Mouse (Mus musculus) liver, embryonic 15.5 days (tissue): ENCODE data around the gene Gm10945. TPM values are rescaled to one million over a fixed set of nuclear protein-coding genes. Genes with fewer than 3 reads are reported as not detected.

Experiments
- polyA plus RNA-seq: library from polyadenylated mRNA; unstranded; fragments of >200 nt; fragmentation: Nextera tagmentation; extraction: Ambion mirVana; gene quantifications from 2 replicates; pipeline ENCODE4 v1.2.1, GENCODE M21; 2015

The Gm10945 gene
- polyA plus RNA-seq, 1 experiment from 2014 or later, result not detected

Other genes starting within 250 kb of the Gm10945 start
- 0.07 TPM in 1 of 2 replicates, not detected in the other for gene Oprm1, start 3.3 kb downstream of the Gm10945 start, polyA plus RNA-seq